ENCODE assay signal across 9 mouse cellular contexts in genomic region chr2:73281048-73281661, GRCm38 (mm10). TPM values are rescaled to one million over a fixed set of nuclear protein-coding genes. Genes with fewer than 3 reads are reported as not detected.
DNase-seq lines count a peak whose midpoint lies in the region; ATAC-seq and TF ChIP-seq lines count a peak whose summit lies in the region.
"Had no signal": no experiment of that assay in that cellular context is flagged by ENCODE, and none has a peak within 500 bp of the region (broad histone marks: within the 10 kb centered on the region; RNA-seq: fewer than 3 reads in every experiment).

No protein-coding gene starts in this region.

- no peaks in the 10 kb centered on the region for H3K36me3 ChIP-seq in lung, postnatal 0 days (ENCODE audit: insufficient read depth, low read length)
- H3K36me3 ChIP-seq in embryonic facial prominence, embryonic 13.5 days, result no peaks in the 10 kb centered on the region
- no peaks in the 10 kb centered on the region for H3K36me3 ChIP-seq in limb, embryonic 11.5 days (ENCODE audit: control insufficient read depth, insufficient read depth, low read length)
- 0 out of 2 replicates have a peak, but pooled peaks cover 2% of the 10 kb centered on the region for H3K36me3 ChIP-seq in neural tube, embryonic 13.5 days

- DNase-seq in lung, postnatal 0 days (ENCODE audit: low spot score), result peak; percentile 44
- no peak for DNase-seq in lung, adult 2 months
- peak; percentile 62 for DNase-seq in limb, embryonic 11.5 days (ENCODE audit: low spot score)
- DNase-seq in adrenal gland, adult 8-10 months, result no peak
- no peak for DNase-seq in MN1 (ENCODE audit: low spot score)
- no peak for DNase-seq in testis, postnatal 10 days (ENCODE audit: low spot score)
- DNase-seq: adrenal gland, postnatal 10 days had no signal

- no peak overlapping the region for H3K9ac ChIP-seq in lung, postnatal 0 days (replicated peaks; ENCODE audit: low read depth)
- 0 out of 2 replicates have a peak overlapping the region, but pooled peaks have one; percentile 36 for H3K9ac ChIP-seq in embryonic facial prominence, embryonic 13.5 days
- H3K9ac ChIP-seq in limb, embryonic 11.5 days (ENCODE audit: low read length), result no peak overlapping the region
- H3K9ac ChIP-seq in neural tube, embryonic 13.5 days, result no peak overlapping the region

- no peak for TF ChIP-seq POLR2A in lung, adult 2 months (IDR thresholded peaks at IDR 0.05; ENCODE audit: borderline replicate concordance, extremely low read depth, low read depth, low read length)

- H3K4me2 ChIP-seq in lung, postnatal 0 days (replicated peaks; ENCODE audit: low read depth, low read length), result no peak overlapping the region
- H3K4me2 ChIP-seq in embryonic facial prominence, embryonic 13.5 days, result peak overlapping the region; percentile 48
- peak overlapping the region; percentile 26 for H3K4me2 ChIP-seq in limb, embryonic 11.5 days (ENCODE audit: low read depth, severe bottlenecking)
- peak overlapping the region; percentile 24 for H3K4me2 ChIP-seq in neural tube, embryonic 13.5 days

- TF ChIP-seq EP300 in lung, postnatal 0 days (IDR thresholded peaks at IDR 0.05), result no peak

- 0 out of 2 replicates have a peak overlapping the region, but pooled peaks have one; percentile 22 for H3K4me3 ChIP-seq in lung, postnatal 0 days (ENCODE audit: low read depth, low read length)
- no peak overlapping the region for H3K4me3 ChIP-seq in lung, adult 2 months (replicated peaks; ENCODE audit: extremely low read depth, low read depth, low read length)
- peak overlapping the region; percentile 29 for H3K4me3 ChIP-seq in embryonic facial prominence, embryonic 13.5 days
- 0 out of 2 replicates have a peak overlapping the region, but pooled peaks have one; percentile 8 for H3K4me3 ChIP-seq in limb, embryonic 11.5 days (ENCODE audit: low read depth, low read length)
- H3K4me3 ChIP-seq in neural tube, embryonic 13.5 days, result no peak overlapping the region

- no peaks in the 10 kb centered on the region for H3K4me1 ChIP-seq in lung, postnatal 0 days (ENCODE audit: insufficient read depth, low read depth, low read length)
- H3K4me1 ChIP-seq in lung, adult 2 months (ENCODE audit: control insufficient read depth, insufficient read depth, low read length), result no peaks in the 10 kb centered on the region
- peaks cover 37% of the 10 kb centered on the region for H3K4me1 ChIP-seq in embryonic facial prominence, embryonic 13.5 days
- peaks cover 29% of the 10 kb centered on the region for H3K4me1 ChIP-seq in limb, embryonic 11.5 days (ENCODE audit: control insufficient read depth, insufficient read depth, low read length)
- peaks cover 29% of the 10 kb centered on the region for H3K4me1 ChIP-seq in neural tube, embryonic 13.5 days (replicated peaks)

- H3K9me3 ChIP-seq in lung, postnatal 0 days (ENCODE audit: low read length), result no peaks in the 10 kb centered on the region
- no peaks in the 10 kb centered on the region for H3K9me3 ChIP-seq in embryonic facial prominence, embryonic 13.5 days
- H3K9me3 ChIP-seq in limb, embryonic 11.5 days (ENCODE audit: control insufficient read depth, low read length), result no peaks in the 10 kb centered on the region
- H3K9me3 ChIP-seq in neural tube, embryonic 13.5 days, result no peaks in the 10 kb centered on the region

- H3K27ac ChIP-seq in lung, postnatal 0 days (ENCODE audit: low read length), result no peak overlapping the region
- no peak overlapping the region for H3K27ac ChIP-seq in embryonic facial prominence, embryonic 13.5 days
- H3K27ac ChIP-seq in limb, embryonic 11.5 days (replicated peaks; ENCODE audit: low read depth, low read length), result no peak overlapping the region
- H3K27ac ChIP-seq in neural tube, embryonic 13.5 days (replicated peaks), result no peak overlapping the region

- peaks cover 43% of the 10 kb centered on the region for H3K27me3 ChIP-seq in lung, postnatal 0 days (replicated peaks; ENCODE audit: insufficient read depth, low read length)
- H3K27me3 ChIP-seq in embryonic facial prominence, embryonic 13.5 days, result peaks cover 57% of the 10 kb centered on the region
- peaks cover 44% of the 10 kb centered on the region for H3K27me3 ChIP-seq in limb, embryonic 11.5 days (ENCODE audit: control insufficient read depth, insufficient read depth, low read length)
- peaks cover 58% of the 10 kb centered on the region for H3K27me3 ChIP-seq in neural tube, embryonic 13.5 days

- no peak for ATAC-seq in lung, postnatal 0 days
- no peak for ATAC-seq in embryonic facial prominence, embryonic 13.5 days (ENCODE audit: insufficient number of reproducible peaks, insufficient read depth, low FRiP score, low TSS enrichment, low read depth)
- no peak for ATAC-seq in limb, embryonic 11.5 days (ENCODE audit: insufficient number of reproducible peaks, low FRiP score, low TSS enrichment, low read depth)
- ATAC-seq in neural tube, embryonic 13.5 days (ENCODE audit: low read depth), result no peak

- WGBS in lung, postnatal 0 days, result 23% methylated on average over 22 of the region's 22 CpGs
- 32% methylated on average over 22 of the region's 22 CpGs for WGBS in lung, adult 2 months
- WGBS in embryonic facial prominence, embryonic 13.5 days, result 12% methylated on average over 22 of the region's 22 CpGs
- WGBS in limb, embryonic 11.5 days, result 10% methylated on average over 22 of the region's 22 CpGs
- WGBS in neural tube, embryonic 13.5 days, result 12% methylated on average over 22 of the region's 22 CpGs

- no peak for TF ChIP-seq CTCF in lung, postnatal 0 days (IDR thresholded peaks at IDR 0.05)
- no peak for TF ChIP-seq CTCF in lung, adult 2 months (IDR thresholded peaks at IDR 0.05; ENCODE audit: insufficient read depth, low read length)

RNA-seq across cellular contexts. Expression of gene Sp9, which starts 9.4 kb away (rescaled TPM):
- not detected in 2 replicates for polyA plus RNA-seq in lung, postnatal 0 days (2015; fragmentation: Nextera tagmentation; extraction: Ambion mirVana)
- polyA plus RNA-seq in lung, adult 2 months (2012; rRNA removed), result not detected in 2 replicates
- polyA plus RNA-seq in embryonic facial prominence, embryonic 13.5 days (2015; fragmentation: Nextera tagmentation; extraction: Ambion mirVana), result 2.5 and 3.7 TPM in 2 replicates
- polyA plus RNA-seq in limb, embryonic 11.5 days (2014; fragmentation: Nextera tagmentation; extraction: Ambion mirVana), result 0.87 and 0.92 TPM in 2 replicates
- 1.5 TPM in 2 replicates for polyA plus RNA-seq in neural tube, embryonic 13.5 days (2015; fragmentation: Nextera tagmentation; extraction: Ambion mirVana)
- total RNA-seq in adrenal gland, adult 8-10 months (2022), result not detected
- total RNA-seq: adrenal gland, postnatal 10 days had no signal

RNA-seq across cellular contexts. Expression of gene Scrn3, which starts 31.2 kb away (rescaled TPM):
- polyA plus RNA-seq in lung, postnatal 0 days (2015; fragmentation: Nextera tagmentation; extraction: Ambion mirVana), result 10.9 and 12.8 TPM in 2 replicates
- polyA plus RNA-seq in lung, adult 2 months (2012; rRNA removed), result 5.5 and 8.9 TPM in 2 replicates
- 15.0 and 17.5 TPM in 2 replicates for polyA plus RNA-seq in embryonic facial prominence, embryonic 13.5 days (2015; fragmentation: Nextera tagmentation; extraction: Ambion mirVana)
- polyA plus RNA-seq in limb, embryonic 11.5 days (2014; fragmentation: Nextera tagmentation; extraction: Ambion mirVana), result 17.0 and 17.8 TPM in 2 replicates
- 9.0 and 10.2 TPM in 2 replicates for polyA plus RNA-seq in neural tube, embryonic 13.5 days (2015; fragmentation: Nextera tagmentation; extraction: Ambion mirVana)
- 10 to 100 TPM; 23.9 to 33.8 (median 30.1) TPM for total RNA-seq in adrenal gland, adult 8-10 months (2022)

RNA-seq across cellular contexts. Expression of gene Cir1, which starts 31.3 kb away (rescaled TPM):
- 38.9 and 39.3 TPM in 2 replicates for polyA plus RNA-seq in lung, postnatal 0 days (2015; fragmentation: Nextera tagmentation; extraction: Ambion mirVana)
- polyA plus RNA-seq in lung, adult 2 months (2012; rRNA removed), result 2.1 and 4.3 TPM in 2 replicates
- 34.7 and 35.4 TPM in 2 replicates for polyA plus RNA-seq in embryonic facial prominence, embryonic 13.5 days (2015; fragmentation: Nextera tagmentation; extraction: Ambion mirVana)
- polyA plus RNA-seq in limb, embryonic 11.5 days (2014; fragmentation: Nextera tagmentation; extraction: Ambion mirVana), result 23.9 and 25.7 TPM in 2 replicates
- polyA plus RNA-seq in neural tube, embryonic 13.5 days (2015; fragmentation: Nextera tagmentation; extraction: Ambion mirVana), result 29.2 and 30.4 TPM in 2 replicates
- total RNA-seq in adrenal gland, adult 8-10 months (2022), result 10 to 100 TPM; 18.0 to 24.0 (median 20.5) TPM

Comparison
In these comparisons a context has a peak if more than half of its experiments do, and no peak if none do; other contexts are left out.
1. DNase-seq: peak in lung, postnatal 0 days (single experiment) and limb, embryonic 11.5 days (single experiment); none in lung, adult 2 months (single experiment), adrenal gland, adult 8-10 months (single experiment), MN1 (single experiment) and testis, postnatal 10 days (single experiment).
2. H3K4me3 ChIP-seq: peak in lung, postnatal 0 days (single experiment), embryonic facial prominence, embryonic 13.5 days (single experiment) and limb, embryonic 11.5 days (single experiment); none in lung, adult 2 months (single experiment) and neural tube, embryonic 13.5 days (single experiment).